Mouse (Mus musculus): ENCODE data around the gene Pigk.

GRCm38 (mm10) chr3:152928287-152928975 lies 214.5 kb downstream of the Pigk start:
- TF ChIP-seq TAL1 (IDR thresholded peaks at IDR 0.05; ENCODE audit: low read length) = no peak
- no peak for TF ChIP-seq GATA1 (IDR thresholded peaks at IDR 0.05; ENCODE audit: low read length)

Data from erythroblast, embryonic 14.5 days (primary cell).